Mouse (Mus musculus) hindbrain, embryonic 11.5 days (tissue): ENCODE measurements around the gene Tmigd3. TPM values are rescaled to one million over a fixed set of nuclear protein-coding genes. Genes with fewer than 3 reads are reported as not detected.

Experiments used
- ATAC-seq: fragments of 200-750 bp; cut with Nextera tagmentation; 2 replicates; pipeline ENCODE4 v1.8.0; 2017; ENCODE audit warnings: mild to moderate bottlenecking, moderate TSS enrichment, moderate library complexity; ENCODE audit not compliant: low FRiP score
- DNase-seq: peaks from one replicate; pipeline ENCODE4 v3.0.0-alpha.2; 2015; ENCODE audit warnings: low spot score
- H3K27ac ChIP-seq: fragments of 300-500 bp; sonication (generic); 2 replicates; pipeline ENCODE4 v1.5.1; 2014; ENCODE audit warnings: mild to moderate bottlenecking, low read depth, low read length
- H3K27me3 ChIP-seq: fragments of 300-500 bp; sonication (generic); 2 replicates; pipeline ENCODE4 v1.6.1; 2014; ENCODE audit warnings: mild to moderate bottlenecking, low read length, moderate library complexity, mixed read lengths; ENCODE audit not compliant: control insufficient read depth, insufficient read depth
- H3K36me3 ChIP-seq: fragments of 300-500 bp; sonication (generic); 2 replicates; pipeline ENCODE4 v1.6.1; 2014; ENCODE audit warnings: mild to moderate bottlenecking, low read length, moderate library complexity, mixed read lengths; ENCODE audit not compliant: control insufficient read depth, insufficient read depth
- H3K4me1 ChIP-seq: fragments of 300-500 bp; sonication (generic); replicated peaks from 2 replicates; pipeline ENCODE4 v1.6.1; 2014; ENCODE audit warnings: low read length, mixed read lengths; ENCODE audit not compliant: control insufficient read depth, insufficient read depth
- H3K4me2 ChIP-seq: fragments of 300-500 bp; sonication (generic); replicated peaks from 2 replicates; pipeline ENCODE4 v1.6.1; 2014; ENCODE audit warnings: mild to moderate bottlenecking, low read depth, low read length
- H3K4me3 ChIP-seq: fragments of 300-500 bp; sonication (generic); 2 replicates; pipeline ENCODE4 v1.5.1; 2014; ENCODE audit warnings: low read depth, low read length
- H3K9ac ChIP-seq: fragments of 300-500 bp; sonication (generic); 2 replicates; pipeline ENCODE4 v1.6.1; 2014; ENCODE audit warnings: low read depth, low read length
- H3K9me3 ChIP-seq: fragments of 300-500 bp; sonication (generic); 2 replicates; pipeline ENCODE4 v1.6.1; 2016; ENCODE audit warnings: low read length; ENCODE audit not compliant: control insufficient read depth
- WGBS: fragments of 180-500 bp; shearing (Covaris S2); extraction: QIAGEN DNeasy Blood & Tissue Kit; methylation state at CpG from one replicate; pipeline ENCODE4 v1.1.7; 2014; 5-methylcytosine and 5-hydroxymethylcytosine counted together
- polyA plus RNA-seq: library from polyadenylated mRNA; unstranded; fragments of >200 nt; fragmentation: Nextera tagmentation; extraction: Ambion mirVana; gene quantifications from 2 replicates; pipeline ENCODE4 v1.2.1, GENCODE M21; 2014

Tmigd3 gene
- polyA plus RNA-seq, 1 experiment from 2014 or later = not detected

DNA sequence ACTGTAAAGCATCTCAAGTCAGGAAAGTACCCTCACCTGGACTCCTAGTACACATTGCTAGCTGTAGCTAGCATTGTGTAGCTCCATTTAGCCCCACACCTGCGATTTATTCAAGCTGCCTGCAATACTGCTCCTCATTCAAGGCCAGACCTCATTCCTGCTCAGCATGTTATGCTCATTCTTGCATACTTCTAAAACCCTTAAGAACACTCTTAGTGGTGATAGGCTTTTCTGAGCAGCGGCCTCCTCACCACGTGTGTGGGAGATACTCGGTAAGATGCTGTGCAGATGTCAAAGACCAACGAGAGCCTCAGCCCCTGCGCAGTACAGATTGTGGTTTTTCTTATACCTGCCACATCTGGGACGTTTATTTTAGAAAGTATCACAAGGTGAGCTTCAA lies 59.1 kb downstream of the Tmigd3 start:
- Histone ChIP-seq H3K9me3 (no peaks in the 10 kb centered on the region), H3K27ac (no peak overlapping the region), H3K4me3 (no peak overlapping the region), H3K36me3 (no peaks in the 10 kb centered on the region), H3K9ac (no peak overlapping the region), H3K27me3 (no peaks in the 10 kb centered on the region), H3K4me1 (no peaks in the 10 kb centered on the region), H3K4me2 (no peak overlapping the region)
- WGBS = 85% methylated on average over 7 of the region's 7 CpGs
- DNase-seq (no peak), ATAC-seq (no peak)

DNA sequence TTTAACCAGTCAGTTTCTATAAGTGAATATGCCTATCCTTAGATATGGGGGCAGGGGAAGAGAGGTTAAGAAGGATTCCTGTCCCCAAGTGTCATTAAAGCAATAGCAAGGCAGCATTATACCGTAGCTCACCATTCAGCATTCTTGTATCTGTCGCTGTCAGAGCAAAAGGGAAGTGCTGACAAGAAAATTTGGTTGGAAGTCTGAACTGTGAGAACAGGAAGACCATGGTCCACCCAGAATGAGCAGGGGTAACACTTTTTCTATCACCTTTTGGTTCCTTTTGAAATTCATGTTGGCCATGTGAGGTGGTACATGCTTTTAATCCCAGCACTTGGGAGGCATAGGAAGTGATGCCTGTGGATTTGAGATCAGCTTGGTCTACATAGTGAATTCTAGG lies 60.4 kb downstream of the Tmigd3 start:
- no peak overlapping the region for H3K4me3 ChIP-seq
- no peak overlapping the region for H3K27ac ChIP-seq
- no peak for ATAC-seq
- no peak overlapping the region for H3K9ac ChIP-seq
- no peaks in the 10 kb centered on the region for H3K36me3 ChIP-seq
- H3K4me1 ChIP-seq = no peaks in the 10 kb centered on the region
- 89% methylated on average over 2 of the region's 2 CpGs for WGBS
- no peaks in the 10 kb centered on the region for H3K27me3 ChIP-seq
- H3K4me2 ChIP-seq = no peak overlapping the region
- DNase-seq = no peak
- no peaks in the 10 kb centered on the region for H3K9me3 ChIP-seq

DNA sequence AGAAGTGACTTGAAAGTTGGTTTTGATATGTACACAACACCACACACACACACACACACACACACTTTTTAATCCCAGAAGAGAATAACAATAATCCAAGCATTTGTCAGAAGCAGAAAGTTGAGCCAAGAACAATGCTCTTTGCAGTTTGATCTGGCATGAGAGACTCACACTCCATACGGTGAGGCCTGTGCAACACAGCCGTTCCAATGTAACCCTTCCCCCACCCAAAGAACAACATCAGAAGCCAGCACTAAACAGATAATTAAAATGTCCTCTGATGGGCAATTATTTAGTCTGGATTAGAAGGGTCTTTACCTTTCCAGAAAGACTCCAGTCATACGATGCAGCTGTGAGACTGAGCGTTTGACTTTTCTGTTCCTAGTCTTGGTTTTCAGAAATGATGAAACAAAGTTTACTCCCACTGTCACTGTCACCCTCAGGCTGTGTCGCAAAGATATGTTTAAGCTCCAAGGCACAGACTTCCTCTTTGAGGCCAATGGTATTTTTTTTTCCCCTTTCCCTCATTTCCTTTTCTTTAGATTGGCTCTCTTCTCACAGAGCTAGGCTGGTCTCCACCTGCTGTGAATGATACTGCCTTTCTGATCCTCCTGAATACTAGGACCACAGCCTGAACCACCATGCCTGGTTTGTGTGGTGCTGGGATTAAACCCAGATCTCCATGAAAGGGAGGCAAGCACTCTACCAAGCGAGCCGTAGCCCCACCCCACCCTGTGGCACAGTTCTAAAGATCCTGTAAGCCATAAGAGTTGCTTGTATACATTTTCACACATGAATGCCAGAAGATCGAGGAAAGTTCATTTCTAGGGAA lies 61.8 kb downstream of the Tmigd3 start, which contains the start of gene I830077J02Rik:
I830077J02Rik (minus strand) TSS at position 425 of the 832 bp plus-strand sequence.
- no peak for ATAC-seq
- H3K4me2 ChIP-seq = no peak within 1 kb of the TSS
- no peaks in the 10 kb centered on the region for H3K27me3 ChIP-seq
- H3K4me1 ChIP-seq = no peaks in the 10 kb centered on the region
- H3K36me3 ChIP-seq = no peaks in the 10 kb centered on the region
- H3K9me3 ChIP-seq = no peaks in the 10 kb centered on the region
- H3K4me3 ChIP-seq = no peak within 1 kb of the TSS
- 88% methylated on average over 8 of the region's 8 CpGs for WGBS
- H3K9ac ChIP-seq = no peak within 1 kb of the TSS
- no peak for DNase-seq
- no peak within 1 kb of the TSS for H3K27ac ChIP-seq

DNA sequence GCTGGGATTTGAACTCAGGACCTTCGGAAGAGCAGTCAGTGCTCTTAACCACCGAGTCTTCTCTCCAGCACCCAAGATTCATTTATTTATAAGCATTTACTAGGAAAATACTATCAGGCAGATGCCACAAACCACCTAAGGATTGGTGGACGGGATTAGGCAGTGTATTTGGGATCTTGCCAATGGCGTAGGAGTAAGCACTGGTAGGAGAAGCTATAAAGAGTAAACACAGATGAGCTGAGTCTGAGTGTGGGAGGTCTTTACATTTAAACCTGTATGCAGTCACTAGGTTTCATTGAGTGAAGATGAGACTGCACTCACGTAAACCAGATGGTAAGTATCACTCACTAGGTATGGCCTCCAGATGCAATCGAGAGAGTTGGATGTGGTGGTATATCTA lies 63.2 kb downstream of the Tmigd3 start:
- Histone ChIP-seq H3K9me3 (no peaks in the 10 kb centered on the region), H3K9ac (no peak overlapping the region), H3K27me3 (no peaks in the 10 kb centered on the region), H3K27ac (no peak overlapping the region), H3K4me3 (no peak overlapping the region), H3K4me1 (no peaks in the 10 kb centered on the region), H3K36me3 (no peaks in the 10 kb centered on the region), H3K4me2 (no peak overlapping the region)
- WGBS = 95% methylated on average over 6 of the region's 6 CpGs
- DNase-seq = no peak
- no peak for ATAC-seq

GRCm38 (mm10) chr3:105935033-105935432 lies 64.3 kb downstream of the Tmigd3 start:
- no peak overlapping the region for H3K4me2 ChIP-seq
- H3K9me3 ChIP-seq = no peaks in the 10 kb centered on the region
- no peaks in the 10 kb centered on the region for H3K27me3 ChIP-seq
- H3K36me3 ChIP-seq = no peaks in the 10 kb centered on the region
- no peak overlapping the region for H3K4me3 ChIP-seq
- ATAC-seq (no peak), DNase-seq (no peak)
- WGBS = 92% methylated on average over 5 of the region's 5 CpGs
- H3K27ac ChIP-seq = no peak overlapping the region
- no peaks in the 10 kb centered on the region for H3K4me1 ChIP-seq
- no peak overlapping the region for H3K9ac ChIP-seq

DNA sequence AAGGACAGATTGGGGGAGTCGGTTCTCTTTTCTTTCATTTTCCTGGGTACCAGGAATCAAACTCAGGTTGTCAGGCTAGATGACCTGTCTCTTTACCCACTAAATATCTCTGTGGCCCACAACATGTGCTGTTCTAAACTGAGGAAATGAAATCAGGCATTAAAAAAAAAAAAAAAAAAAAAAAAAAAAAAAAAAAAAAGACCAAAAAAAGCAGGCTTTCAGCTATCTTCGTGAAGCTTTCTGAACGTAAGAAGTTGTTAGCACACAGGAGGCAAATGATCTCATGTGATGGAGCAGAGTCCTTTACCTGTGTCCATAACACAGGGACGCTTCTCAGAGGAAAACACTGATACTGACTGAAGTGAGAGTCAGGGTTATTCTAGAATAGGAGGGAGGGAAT lies 65.4 kb downstream of the Tmigd3 start:
- 94% methylated on average over 4 of the region's 4 CpGs for WGBS
- no peak overlapping the region for H3K4me3 ChIP-seq
- H3K9ac ChIP-seq = no peak overlapping the region
- H3K27me3 ChIP-seq = no peaks in the 10 kb centered on the region
- no peaks in the 10 kb centered on the region for H3K4me1 ChIP-seq
- H3K9me3 ChIP-seq = no peaks in the 10 kb centered on the region
- H3K4me2 ChIP-seq = no peak overlapping the region
- ATAC-seq (no peak), DNase-seq (no peak)
- H3K36me3 ChIP-seq = no peaks in the 10 kb centered on the region
- no peak overlapping the region for H3K27ac ChIP-seq

DNA sequence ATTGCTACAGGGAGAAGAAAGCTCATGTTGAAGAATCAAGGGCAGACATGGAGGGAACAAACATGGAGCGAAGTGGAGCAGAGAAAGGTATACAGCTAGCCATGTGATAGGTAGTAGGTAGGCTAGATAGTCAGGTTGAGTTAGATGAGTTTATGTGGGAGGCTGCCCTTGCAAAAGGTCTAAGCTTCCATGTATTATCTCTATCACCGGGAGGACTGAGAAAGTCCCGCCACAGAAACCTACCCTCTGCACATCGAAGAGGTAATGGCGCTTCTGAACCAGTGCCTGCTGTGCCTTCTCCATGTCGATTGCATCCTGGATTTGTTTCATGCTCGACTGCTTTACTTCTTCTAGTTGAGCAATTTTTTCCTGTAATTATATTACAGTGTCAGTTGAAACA lies 80.6 kb downstream of the Tmigd3 start:
- Histone ChIP-seq H3K27me3 (no peaks in the 10 kb centered on the region), H3K9ac (no peak overlapping the region), H3K36me3 (peaks cover 9% of the 10 kb centered on the region; the same call in 1 of the 2 replicates), H3K4me1 (no peaks in the 10 kb centered on the region), H3K27ac (no peak overlapping the region), H3K4me2 (no peak overlapping the region), H3K9me3 (no peaks in the 10 kb centered on the region), H3K4me3 (no peak overlapping the region)
- ATAC-seq = no peak
- WGBS = 91% methylated on average over 7 of the region's 7 CpGs
- DNase-seq = no peak

- 98% methylated on average over 1 of the region's 1 CpGs for WGBS
- Histone ChIP-seq H3K27me3 (no peaks in the 10 kb centered on the region), H3K4me3 (no peak overlapping the region), H3K36me3 (0 out of 2 replicates have a peak, but pooled peaks cover 1% of the 10 kb centered on the region), H3K9ac (no peak overlapping the region), H3K9me3 (no peaks in the 10 kb centered on the region), H3K27ac (no peak overlapping the region), H3K4me2 (no peak overlapping the region), H3K4me1 (0 out of 2 replicates have a peak, but pooled peaks cover 6% of the 10 kb centered on the region)
- DNase-seq = no peak
- no peak for ATAC-seq
Observed at GRCm38 (mm10) chr3:105957235-105957634, 86.5 kb downstream of the Tmigd3 start.

GRCm38 (mm10) chr3:105958204-105958603 lies 87.5 kb downstream of the Tmigd3 start:
- ATAC-seq = no peak

More at GRCm38 (mm10) chr3:105958204-105958603, 87.5 kb downstream of the Tmigd3 start:
- H3K9ac ChIP-seq = peak overlapping the region; percentile 95
- 0 out of 2 replicates have a peak, but pooled peaks cover 6% of the 10 kb centered on the region for H3K4me1 ChIP-seq
- H3K36me3 ChIP-seq = 0 out of 2 replicates have a peak, but pooled peaks cover 2% of the 10 kb centered on the region
- WGBS = 45% methylated on average over 5 of the region's 5 CpGs
- H3K4me3 ChIP-seq = peak overlapping the region; percentile 88
- peak overlapping the region; percentile 61 for H3K4me2 ChIP-seq
- H3K9me3 ChIP-seq = no peaks in the 10 kb centered on the region
- no peaks in the 10 kb centered on the region for H3K27me3 ChIP-seq
- no peak overlapping the region for H3K27ac ChIP-seq
- no peak for DNase-seq
